Mouse (Mus musculus) midbrain, embryonic 16.5 days (tissue): ENCODE measurements around the gene Tmem177. TPM values are rescaled to one million over a fixed set of nuclear protein-coding genes. Genes with fewer than 3 reads are reported as not detected.

ENCODE experiments used
- ATAC-seq: fragments of 200-750 bp; cut with Nextera tagmentation; 2 replicates; pipeline ENCODE4 v1.8.0; 2017; ENCODE audit warnings: moderate TSS enrichment
- H3K27ac ChIP-seq: fragments of 300-500 bp; sonication (generic); 2 replicates; pipeline ENCODE4 v1.5.1; 2014; ENCODE audit warnings: mild to moderate bottlenecking, low read length, mixed read lengths
- H3K27me3 ChIP-seq: fragments of 300-500 bp; sonication (generic); 2 replicates; pipeline ENCODE4 v1.6.1; 2014; ENCODE audit warnings: low read depth, low read length, mixed read lengths; ENCODE audit not compliant: control insufficient read depth, insufficient read depth
- H3K36me3 ChIP-seq: fragments of 300-500 bp; sonication (generic); 2 replicates; pipeline ENCODE4 v1.6.1; 2014; ENCODE audit warnings: mild to moderate bottlenecking, low read length, moderate library complexity, mixed read lengths; ENCODE audit not compliant: control insufficient read depth, insufficient read depth
- H3K4me1 ChIP-seq: fragments of 300-500 bp; sonication (generic); 2 replicates; pipeline ENCODE4 v1.6.1; 2014; ENCODE audit warnings: mild to moderate bottlenecking, low read length, mixed read lengths; ENCODE audit not compliant: control insufficient read depth, insufficient read depth
- H3K4me2 ChIP-seq: fragments of 300-500 bp; sonication (generic); 2 replicates; pipeline ENCODE4 v1.6.1; 2014; ENCODE audit warnings: mild to moderate bottlenecking, low read length, mixed read lengths
- H3K4me3 ChIP-seq: fragments of 300-500 bp; sonication (generic); 2 replicates; pipeline ENCODE4 v1.5.1; 2014; ENCODE audit warnings: low read depth, mild to moderate bottlenecking, low read length, moderate library complexity, mixed read lengths
- H3K9ac ChIP-seq: fragments of 300-500 bp; sonication (generic); 2 replicates; pipeline ENCODE4 v1.6.1; 2014; ENCODE audit warnings: low read depth, low read length, mixed read lengths
- H3K9me3 ChIP-seq: fragments of 300-500 bp; sonication (generic); replicated peaks from 2 replicates; pipeline ENCODE4 v1.6.1; 2014; ENCODE audit warnings: mild to moderate bottlenecking, low read length, mixed read lengths; ENCODE audit not compliant: control insufficient read depth, poor library complexity, severe bottlenecking
- WGBS: fragments of 180-500 bp; shearing (Covaris S2); extraction: QIAGEN DNeasy Blood & Tissue Kit; methylation state at CpG from one replicate; pipeline ENCODE4 v1.1.7; 2014; 5-methylcytosine and 5-hydroxymethylcytosine counted together
- polyA plus RNA-seq: library from polyadenylated mRNA; unstranded; fragments of >200 nt; fragmentation: Nextera tagmentation; extraction: Ambion mirVana; gene quantifications from 2 replicates; pipeline ENCODE4 v1.2.1, GENCODE M21; 2015

Tmem177 gene
- polyA plus RNA-seq, 1 experiment from 2014 or later = 8.4 TPM

GRCm38 (mm10) chr1:119893600-119893999 lies 19.4 kb downstream of the Tmem177 start:
- Histone ChIP-seq H3K36me3 (no peaks in the 10 kb centered on the region), H3K9ac (no peak overlapping the region), H3K4me1 (no peaks in the 10 kb centered on the region), H3K27me3 (no peaks in the 10 kb centered on the region), H3K4me3 (no peak overlapping the region), H3K4me2 (no peak overlapping the region), H3K9me3 (no peaks in the 10 kb centered on the region), H3K27ac (no peak overlapping the region)
- ATAC-seq = no peak
- WGBS = 82% methylated on average over 3 of the region's 3 CpGs

DNA sequence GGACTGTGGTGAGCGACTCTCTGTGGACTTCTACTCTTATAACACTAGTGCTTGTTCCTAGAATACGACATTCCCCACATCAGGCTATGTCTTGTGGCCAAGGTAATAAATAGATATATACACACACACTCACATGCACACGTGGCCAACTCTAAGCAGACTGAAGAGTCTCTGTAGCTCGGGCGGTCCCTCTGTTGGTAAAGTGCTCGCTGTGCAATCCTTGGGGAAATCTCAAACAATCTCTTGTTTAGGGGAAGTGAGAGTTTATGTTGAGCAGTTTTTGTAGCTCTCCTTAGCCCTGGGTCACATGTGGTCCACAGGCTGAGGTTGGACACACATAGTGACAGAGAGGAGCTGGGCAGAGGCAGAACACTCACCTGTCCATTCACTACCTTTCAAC lies 20.1 kb downstream of the Tmem177 start:
- no peak overlapping the region for H3K4me2 ChIP-seq
- H3K36me3 ChIP-seq = no peaks in the 10 kb centered on the region
- H3K4me3 ChIP-seq = no peak overlapping the region
- no peak for ATAC-seq
- no peak overlapping the region for H3K27ac ChIP-seq
- no peak overlapping the region for H3K9ac ChIP-seq
- no peaks in the 10 kb centered on the region for H3K27me3 ChIP-seq
- 78% methylated on average over 6 of the region's 6 CpGs for WGBS
- H3K9me3 ChIP-seq = no peaks in the 10 kb centered on the region
- no peaks in the 10 kb centered on the region for H3K4me1 ChIP-seq

DNA sequence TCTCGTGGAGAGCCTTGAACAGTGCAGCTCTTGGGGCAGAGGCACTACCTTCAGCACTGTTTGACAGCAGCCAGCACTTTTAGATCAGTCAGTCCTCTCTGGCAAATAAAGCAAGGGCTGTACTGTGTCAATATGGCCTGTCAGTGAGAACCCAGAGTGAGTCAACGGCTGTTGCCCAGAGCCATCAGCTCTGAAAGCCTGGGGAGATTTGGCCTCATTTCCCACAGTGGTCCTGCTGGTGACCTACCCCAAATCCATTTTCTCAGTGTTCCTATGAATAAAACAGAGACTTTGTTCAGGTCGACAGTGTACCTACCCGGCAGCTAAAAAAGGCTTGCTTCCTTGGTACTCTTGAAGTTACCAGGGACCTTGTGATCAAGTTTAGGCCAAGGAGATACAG lies 21.1 kb downstream of the Tmem177 start:
- WGBS = 74% methylated on average over 4 of the region's 4 CpGs
- no peaks in the 10 kb centered on the region for H3K36me3 ChIP-seq
- H3K27me3 ChIP-seq = no peaks in the 10 kb centered on the region
- no peak overlapping the region for H3K4me2 ChIP-seq
- no peak overlapping the region for H3K4me3 ChIP-seq
- no peak for ATAC-seq
- no peak overlapping the region for H3K27ac ChIP-seq
- no peaks in the 10 kb centered on the region for H3K9me3 ChIP-seq
- H3K4me1 ChIP-seq = no peaks in the 10 kb centered on the region
- no peak overlapping the region for H3K9ac ChIP-seq

DNA sequence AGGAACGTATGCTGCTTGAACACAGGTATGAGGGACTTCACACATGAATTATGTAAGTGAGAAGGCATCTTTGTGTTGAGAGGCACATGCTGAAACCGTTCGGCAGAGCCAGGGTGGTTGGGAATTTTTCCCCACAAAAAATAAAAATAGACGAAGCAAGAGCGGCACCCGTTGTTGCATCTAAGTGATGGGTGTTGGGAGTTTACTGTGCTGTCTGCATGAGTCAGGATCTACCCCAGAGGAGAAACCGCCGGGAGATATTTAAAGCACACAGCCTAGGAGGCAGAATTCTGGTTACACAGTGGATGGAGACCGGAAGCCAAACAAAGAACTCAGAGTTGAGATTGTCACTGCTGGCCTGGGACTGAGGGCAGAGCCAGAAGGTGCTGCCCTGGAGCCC lies 21.9 kb downstream of the Tmem177 start:
- no peak for ATAC-seq
- no peak overlapping the region for H3K4me3 ChIP-seq
- no peaks in the 10 kb centered on the region for H3K27me3 ChIP-seq
- H3K36me3 ChIP-seq = no peaks in the 10 kb centered on the region
- H3K4me2 ChIP-seq = no peak overlapping the region
- H3K9ac ChIP-seq = no peak overlapping the region
- H3K9me3 ChIP-seq = no peaks in the 10 kb centered on the region
- 90% methylated on average over 9 of the region's 9 CpGs for WGBS
- no peaks in the 10 kb centered on the region for H3K4me1 ChIP-seq
- no peak overlapping the region for H3K27ac ChIP-seq

- no peaks in the 10 kb centered on the region for H3K27me3 ChIP-seq
- H3K4me3 ChIP-seq = no peak overlapping the region
- no peak overlapping the region for H3K9ac ChIP-seq
- no peaks in the 10 kb centered on the region for H3K9me3 ChIP-seq
- no peaks in the 10 kb centered on the region for H3K36me3 ChIP-seq
- no peaks in the 10 kb centered on the region for H3K4me1 ChIP-seq
- WGBS = 84% methylated on average over 16 of the region's 16 CpGs
- no peak overlapping the region for H3K27ac ChIP-seq
- no peak for ATAC-seq
- no peak overlapping the region for H3K4me2 ChIP-seq
These were observed 23.7 kb downstream of the Tmem177 start for GRCm38 (mm10) chr1:119889347-119889746.

DNA sequence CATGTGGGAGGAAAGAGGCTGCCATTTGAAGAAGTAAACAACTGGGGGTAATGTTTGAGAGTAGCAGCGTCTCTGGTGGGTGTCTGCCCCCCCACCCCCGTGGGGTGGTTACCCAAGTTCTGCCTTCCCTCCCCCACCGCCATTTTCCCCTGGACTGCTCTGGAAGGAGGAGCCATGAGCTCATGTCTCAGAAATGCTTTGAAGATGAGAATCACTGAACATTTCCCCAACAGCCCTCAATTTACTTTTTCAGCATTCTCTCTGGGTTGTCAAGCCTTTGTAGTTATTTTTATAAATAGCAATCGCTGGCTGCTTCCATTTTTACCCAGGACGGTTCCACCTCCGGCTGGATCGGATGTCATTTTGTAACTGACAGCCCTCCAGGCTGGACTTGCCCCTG lies 26.7 kb downstream of the Tmem177 start:
- 70% methylated on average over 7 of the region's 7 CpGs for WGBS
- Histone ChIP-seq H3K9me3 (no peaks in the 10 kb centered on the region), H3K4me3 (no peak overlapping the region), H3K27ac (no peak overlapping the region), H3K9ac (no peak overlapping the region), H3K4me1 (no peaks in the 10 kb centered on the region), H3K4me2 (no peak overlapping the region), H3K27me3 (no peaks in the 10 kb centered on the region), H3K36me3 (no peaks in the 10 kb centered on the region)
- ATAC-seq = no peak

GRCm38 (mm10) chr1:119884272-119884671 lies 28.7 kb downstream of the Tmem177 start:
- Histone ChIP-seq H3K4me1 (no peaks in the 10 kb centered on the region), H3K4me3 (no peak overlapping the region), H3K36me3 (no peaks in the 10 kb centered on the region), H3K27ac (no peak overlapping the region), H3K9ac (no peak overlapping the region), H3K9me3 (no peaks in the 10 kb centered on the region), H3K27me3 (no peaks in the 10 kb centered on the region), H3K4me2 (no peak overlapping the region)
- 88% methylated on average over 3 of the region's 3 CpGs for WGBS
- no peak for ATAC-seq

DNA sequence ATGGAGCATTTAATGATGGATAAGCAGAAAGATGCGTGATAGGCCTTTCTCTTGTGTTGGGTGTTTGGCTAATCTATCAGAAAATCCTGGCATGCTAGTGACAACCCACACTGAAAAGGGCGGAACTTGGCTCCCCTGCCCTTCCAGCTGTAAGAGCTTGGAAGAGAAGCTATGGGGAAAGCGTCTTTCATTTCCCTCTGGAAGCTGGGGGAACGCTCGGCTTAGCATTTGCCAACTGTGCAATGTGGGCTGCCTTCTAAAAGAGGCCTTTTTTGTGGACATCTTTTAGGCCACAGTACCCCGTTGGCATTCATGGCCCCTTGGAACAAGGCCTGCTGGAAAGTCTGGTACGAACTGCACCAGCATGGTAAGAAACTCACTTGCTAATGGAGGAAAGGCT lies 34.1 kb downstream of the Tmem177 start:
- Histone ChIP-seq H3K36me3 (no peaks in the 10 kb centered on the region), H3K4me2 (no peak overlapping the region), H3K27ac (peak overlapping the region; percentile 26; the same call in 1 of the 2 replicates), H3K9me3 (no peaks in the 10 kb centered on the region), H3K4me1 (no peaks in the 10 kb centered on the region), H3K9ac (no peak overlapping the region), H3K27me3 (no peaks in the 10 kb centered on the region), H3K4me3 (no peak overlapping the region)
- peak; percentile 70; the same call in 1 of the 2 replicates for ATAC-seq
- 70% methylated on average over 7 of the region's 7 CpGs for WGBS

DNA sequence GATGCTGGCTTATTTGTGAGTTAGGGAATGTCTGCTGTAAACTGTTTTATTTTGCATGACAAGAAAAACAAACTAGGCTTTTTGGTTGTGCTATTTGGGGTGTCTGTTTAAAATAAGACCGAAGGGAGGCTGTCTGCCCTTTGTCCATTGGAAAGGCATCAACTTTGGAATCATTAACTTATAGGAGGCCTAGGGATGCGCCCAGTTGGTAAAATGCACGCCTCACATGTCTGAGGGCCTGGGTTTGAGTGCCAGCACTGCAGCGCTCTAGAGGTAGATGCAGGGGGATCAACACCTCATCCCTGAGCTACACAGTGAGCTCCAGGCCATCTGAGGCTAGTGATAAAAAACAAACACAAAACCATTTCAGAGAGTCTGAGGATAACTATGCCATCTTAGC lies 35.5 kb downstream of the Tmem177 start:
- Histone ChIP-seq H3K4me1 (no peaks in the 10 kb centered on the region), H3K9me3 (no peaks in the 10 kb centered on the region), H3K4me3 (no peak overlapping the region), H3K27me3 (no peaks in the 10 kb centered on the region), H3K27ac (no peak overlapping the region), H3K36me3 (no peaks in the 10 kb centered on the region), H3K9ac (no peak overlapping the region), H3K4me2 (no peak overlapping the region)
- no peak for ATAC-seq
- 90% methylated on average over 4 of the region's 4 CpGs for WGBS
